Mouse (Mus musculus): ENCODE results near the gene Gm20671.
"Not testable (repeated sequence)": the region's sequence is repeated elsewhere in the genome, so short reads cannot be mapped to it uniquely, and the experiment has no call there.

DNA sequence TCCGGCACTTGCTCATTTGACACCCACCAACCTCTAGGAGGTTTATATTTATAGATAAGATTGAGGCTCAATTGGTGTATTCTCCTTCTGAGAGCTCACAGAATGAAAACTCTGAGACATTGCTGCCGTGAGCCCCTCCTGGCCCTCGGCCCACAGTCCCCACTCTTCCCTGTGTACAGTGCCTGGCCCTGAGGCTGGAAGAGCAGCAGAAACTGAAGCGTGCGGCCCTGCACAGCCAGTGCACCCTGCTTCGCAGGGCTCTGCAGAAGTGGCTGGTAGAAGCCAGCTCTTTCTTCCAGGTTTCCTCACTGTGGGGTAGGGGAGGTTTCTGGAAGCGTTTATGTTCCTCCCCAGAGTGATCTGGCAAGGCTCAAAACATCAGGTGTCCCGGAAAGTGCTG is 104.2 kb downstream of the Gm20671 start:
- TF ChIP-seq EP300, CTCF (IDR thresholded peaks at IDR 0.05; ENCODE audit: low read depth): not testable (repeated sequence)

Data from liver, postnatal 0 days (tissue).